ENCODE assay signal across 14 mouse cellular contexts in genomic region chr3:67352763-67353149, GRCm38 (mm10). TPM values are rescaled to one million over a fixed set of nuclear protein-coding genes. Genes with fewer than 3 reads are reported as not detected.
DNase-seq lines count a peak whose midpoint lies in the region; ATAC-seq and TF ChIP-seq lines count a peak whose summit lies in the region.
"Had no signal": no experiment of that assay in that cellular context is flagged by ENCODE, and none has a peak within 500 bp of the region (broad histone marks: within the 10 kb centered on the region; RNA-seq: fewer than 3 reads in every experiment).

No protein-coding gene starts in this region.

- WGBS in lung, embryonic 14.5 days = 86% methylated on average over 3 of the region's 3 CpGs
- WGBS in embryonic facial prominence, embryonic 14.5 days = 92% methylated on average over 3 of the region's 3 CpGs
- 90% methylated on average over 3 of the region's 3 CpGs for WGBS in midbrain, embryonic 14.5 days

- DNase-seq in cerebellum, postnatal 10 days = peak; percentile 15 to 23
- no peak for DNase-seq in cerebellum, adult 11-12 months
- DNase-seq in lung, embryonic 14.5 days = no peak
- no peak for DNase-seq in lung, postnatal 4 days
- DNase-seq in embryonic facial prominence, embryonic 14.5 days (ENCODE audit: low spot score) = no peak
- DNase-seq in midbrain, embryonic 14.5 days = no peak
- DNase-seq in urinary bladder, postnatal 4 days (ENCODE audit: low spot score in 2 of 2) = no peak
- no peak for DNase-seq in frontal cortex, postnatal 36 days (ENCODE audit: low spot score in 2 of 2)
- DNase-seq: gastrocnemius, postnatal 14 days; thymus, adult 18-20 months had no signal

- H3K4me3 ChIP-seq in lung, embryonic 14.5 days (ENCODE audit: low read depth, low read length) = no peak overlapping the region
- no peak overlapping the region for H3K4me3 ChIP-seq in embryonic facial prominence, embryonic 14.5 days (ENCODE audit: low read depth, low read length)
- no peak overlapping the region for H3K4me3 ChIP-seq in midbrain, embryonic 14.5 days (replicated peaks; ENCODE audit: low read depth, low read length)
- H3K4me3 ChIP-seq: intestine, embryonic 15.5 days; kidney, embryonic 15.5 days had no signal

- no peaks in the 10 kb centered on the region for H3K27me3 ChIP-seq in lung, embryonic 14.5 days (ENCODE audit: insufficient read depth, low read length)
- no peaks in the 10 kb centered on the region for H3K27me3 ChIP-seq in embryonic facial prominence, embryonic 14.5 days (replicated peaks; ENCODE audit: control insufficient read depth, insufficient read depth, low read length)
- no peaks in the 10 kb centered on the region for H3K27me3 ChIP-seq in midbrain, embryonic 14.5 days (ENCODE audit: control insufficient read depth, insufficient read depth, low read length)
- H3K27me3 ChIP-seq: intestine, embryonic 15.5 days; kidney, embryonic 15.5 days had no signal

- H3K4me2 ChIP-seq in lung, embryonic 14.5 days = no peak overlapping the region
- no peak overlapping the region for H3K4me2 ChIP-seq in embryonic facial prominence, embryonic 14.5 days (ENCODE audit: low read depth, low read length)
- H3K4me2 ChIP-seq in midbrain, embryonic 14.5 days (ENCODE audit: low read length) = no peak overlapping the region
- H3K4me2 ChIP-seq: intestine, embryonic 15.5 days; kidney, embryonic 15.5 days had no signal

- peak; percentile 31; the same call in 1 of the 2 replicates for ATAC-seq in lung, embryonic 14.5 days (ENCODE audit: insufficient read depth)
- ATAC-seq in embryonic facial prominence, embryonic 14.5 days (ENCODE audit: low read depth) = 0 out of 2 replicates have a peak, but pooled peaks have one; percentile 30
- peak; percentile 25; the same call in 1 of the 2 replicates for ATAC-seq in midbrain, embryonic 14.5 days (ENCODE audit: low FRiP score, low TSS enrichment)
- ATAC-seq: intestine, embryonic 15.5 days; liver, postnatal 0 days had no signal

- H3K9ac ChIP-seq in lung, embryonic 14.5 days = no peak overlapping the region
- H3K9ac ChIP-seq in embryonic facial prominence, embryonic 14.5 days (ENCODE audit: low read depth, low read length) = no peak overlapping the region
- no peak overlapping the region for H3K9ac ChIP-seq in midbrain, embryonic 14.5 days (replicated peaks; ENCODE audit: low read length)
- H3K9ac ChIP-seq: intestine, embryonic 15.5 days; kidney, embryonic 15.5 days; liver, postnatal 0 days had no signal

- no peak for TF ChIP-seq CTCF in lung, embryonic 14.5 days (IDR thresholded peaks at IDR 0.05; ENCODE audit: low read depth)

- H3K9me3 ChIP-seq in lung, embryonic 14.5 days (ENCODE audit: low read depth, low read length) = no peaks in the 10 kb centered on the region
- peaks cover 6% of the 10 kb centered on the region; the same call in 1 of the 2 replicates for H3K9me3 ChIP-seq in embryonic facial prominence, embryonic 14.5 days (ENCODE audit: control insufficient read depth, low read length)
- H3K9me3 ChIP-seq in midbrain, embryonic 14.5 days (ENCODE audit: control insufficient read depth, low read length) = no peaks in the 10 kb centered on the region
- H3K9me3 ChIP-seq: intestine, embryonic 15.5 days; kidney, embryonic 15.5 days had no signal

- no peaks in the 10 kb centered on the region for H3K36me3 ChIP-seq in lung, embryonic 14.5 days (ENCODE audit: insufficient read depth)
- no peaks in the 10 kb centered on the region for H3K36me3 ChIP-seq in embryonic facial prominence, embryonic 14.5 days (ENCODE audit: control insufficient read depth, insufficient read depth, low read length)
- H3K36me3 ChIP-seq in midbrain, embryonic 14.5 days (ENCODE audit: control insufficient read depth, insufficient read depth, low read length) = no peaks in the 10 kb centered on the region
- H3K36me3 ChIP-seq: intestine, embryonic 15.5 days had no signal

- H3K4me1 ChIP-seq in lung, embryonic 14.5 days (ENCODE audit: insufficient read depth) = no peaks in the 10 kb centered on the region
- H3K4me1 ChIP-seq in embryonic facial prominence, embryonic 14.5 days (ENCODE audit: control insufficient read depth, insufficient read depth, low read length) = no peaks in the 10 kb centered on the region
- peaks cover 9% of the 10 kb centered on the region; the same call in 1 of the 2 replicates for H3K4me1 ChIP-seq in midbrain, embryonic 14.5 days (ENCODE audit: control insufficient read depth, insufficient read depth, low read length)
- H3K4me1 ChIP-seq: intestine, embryonic 15.5 days; kidney, embryonic 15.5 days had no signal

- H3K27ac ChIP-seq in lung, embryonic 14.5 days (ENCODE audit: low read depth) = no peak overlapping the region
- H3K27ac ChIP-seq in embryonic facial prominence, embryonic 14.5 days (replicated peaks; ENCODE audit: low read depth, low read length) = no peak overlapping the region
- H3K27ac ChIP-seq in midbrain, embryonic 14.5 days (replicated peaks; ENCODE audit: low read depth, low read length) = no peak overlapping the region
- H3K27ac ChIP-seq: intestine, embryonic 15.5 days; kidney, embryonic 15.5 days had no signal

RNA-seq across cellular contexts. Expression of gene Mlf1, which starts 21.1 kb away (rescaled TPM):
- polyA plus RNA-seq in lung, embryonic 14.5 days (2014; fragmentation: Nextera tagmentation; extraction: Ambion mirVana) = 17.1 and 23.6 TPM in 2 replicates
- 33.1 and 55.0 TPM in 2 replicates for polyA plus RNA-seq in embryonic facial prominence, embryonic 14.5 days (2014; fragmentation: Nextera tagmentation; extraction: Ambion mirVana)
- 34.3 and 34.4 TPM in 2 replicates for polyA plus RNA-seq in midbrain, embryonic 14.5 days (2014; fragmentation: Nextera tagmentation; extraction: Ambion mirVana)

RNA-seq across cellular contexts. Expression of gene Gm17402, which starts 22.2 kb away (rescaled TPM):
- not detected in 2 replicates for polyA plus RNA-seq in lung, embryonic 14.5 days (2014; fragmentation: Nextera tagmentation; extraction: Ambion mirVana)
- polyA plus RNA-seq in embryonic facial prominence, embryonic 14.5 days (2014; fragmentation: Nextera tagmentation; extraction: Ambion mirVana) = not detected in 2 replicates
- not detected in 2 replicates for polyA plus RNA-seq in midbrain, embryonic 14.5 days (2014; fragmentation: Nextera tagmentation; extraction: Ambion mirVana)
- polyA plus RNA-seq: intestine, embryonic 15.5 days; kidney, embryonic 15.5 days; limb, embryonic 14.5 days; liver, postnatal 0 days had no signal

Comparison
In these comparisons a context has a peak if more than half of its experiments do, and no peak if none do; other contexts are left out.
1. DNase-seq: peak in cerebellum, postnatal 10 days (2 of 2); none in cerebellum, adult 11-12 months (single experiment), lung, embryonic 14.5 days (single experiment), lung, postnatal 4 days (0 of 2), embryonic facial prominence, embryonic 14.5 days (single experiment), midbrain, embryonic 14.5 days (single experiment), urinary bladder, postnatal 4 days (0 of 2) and frontal cortex, postnatal 36 days (0 of 2).
2. Peak in every context shown above with its lines, with median percentiles within 50 percentile points of each other: ATAC-seq.